Mouse (Mus musculus): ENCODE measurements around the gene Olfr433.
"Not testable (repeated sequence)": the region's sequence is repeated elsewhere in the genome, so short reads cannot be mapped to it uniquely, and the experiment has no call there.

GRCm38 (mm10) chr1:174048227-174048626 lies 7.7 kb downstream of the Olfr433 start:
- TF ChIP-seq CTCF (IDR thresholded peaks at IDR 0.05; ENCODE audit: control insufficient read depth, insufficient read depth, insufficient replicate concordance, low read depth, low read length); POLR2A (IDR thresholded peaks at IDR 0.05; ENCODE audit: control insufficient read depth, low read depth, low read length): not testable (repeated sequence)
